Mouse (Mus musculus) MEL (cell line): ENCODE results near the gene Crygd.

Experiments used
- CTCF ChIP-seq, 3 experiments: IDR thresholded peaks in 2 of 3; conservative IDR thresholded peaks in 1 of 3; 2 replicates each; pipeline ENCODE4 v1.5.1; 2011 to 2012; ENCODE audit warnings: low read length in 3 of 3, low read depth in 2 of 3, mild to moderate bottlenecking in 2 of 3, improper control_type of control experiment in 1 of 3, inconsistent platforms in 1 of 3, mixed read lengths in 1 of 3, moderate library complexity in 1 of 3; ENCODE audit not compliant: control insufficient read depth in 1 of 3, insufficient read depth in 1 of 3, poor library complexity in 1 of 3, severe bottlenecking in 1 of 3
- POLR2A ChIP-seq, 2 experiments: IDR thresholded peaks; 2 replicates each; pipeline ENCODE4 v1.6.1; 2011 to 2012; ENCODE audit warnings: low read length in 2 of 2, mild to moderate bottlenecking in 2 of 2, control low read depth in 1 of 2, improper control_type of control experiment in 1 of 2, low read depth in 1 of 2, moderate library complexity in 1 of 2; ENCODE audit not compliant: control insufficient read depth in 1 of 2, insufficient read depth in 1 of 2, poor library complexity in 1 of 2
- USF1 ChIP-seq: IDR thresholded peaks from 2 replicates; pipeline ENCODE4 v1.6.1; 2014; ENCODE audit warnings: low read depth, mild to moderate bottlenecking, inconsistent platforms, low read length, improper control_type of control experiment, moderate library complexity

GRCm38 (mm10) chr1:65112031-65112806 is 49.0 kb upstream of the Crygd start:
- TF ChIP-seq USF1 (no peak), CTCF (IDR thresholded peaks at IDR 0.05 in 2 of 3, conservative IDR thresholded peaks at IDR 0.05 in 1 of 3; ENCODE audit: control insufficient read depth in 1 of 3, insufficient read depth in 1 of 3, low read depth in 2 of 3, low read length in 3 of 3, poor library complexity in 1 of 3, severe bottlenecking in 1 of 3) (peak; percentile 79 to 82 (median 81)), POLR2A (IDR thresholded peaks at IDR 0.05; ENCODE audit: control insufficient read depth in 1 of 2, insufficient read depth in 1 of 2, low read depth in 1 of 2, low read length in 2 of 2, poor library complexity in 1 of 2) (no peak)
